Mouse (Mus musculus) bone marrow macrophage, adult 2 months (primary cell): ENCODE results near the gene Cdk5r2. TPM values are rescaled to one million over a fixed set of nuclear protein-coding genes. Genes with fewer than 3 reads are reported as not detected.
"Not testable (repeated sequence)": the region's sequence is repeated elsewhere in the genome, so short reads cannot be mapped to it uniquely, and the experiment has no call there.

Source experiments
- H3K27ac ChIP-seq: 2 replicates; pipeline ENCODE4 v1.5.1; 2012; ENCODE audit warnings: low read depth, low read length; ENCODE audit not compliant: insufficient read depth
- H3K4me1 ChIP-seq: 2 replicates; pipeline ENCODE4 v1.6.1; 2012; ENCODE audit warnings: low read length; ENCODE audit not compliant: control insufficient read depth, insufficient read depth
- H3K4me3 ChIP-seq: 2 replicates; pipeline ENCODE4 v1.5.1; 2012; ENCODE audit warnings: mild to moderate bottlenecking, low read length, moderate library complexity; ENCODE audit not compliant: insufficient read depth
- CTCF ChIP-seq: IDR thresholded peaks from 2 replicates; pipeline ENCODE4 v1.5.1; 2012; ENCODE audit warnings: low read depth, mild to moderate bottlenecking, low read length, moderate library complexity
- POLR2A ChIP-seq: IDR thresholded peaks from 2 replicates; pipeline ENCODE4 v1.6.1; 2012; ENCODE audit warnings: mild to moderate bottlenecking, low read depth, low read length, borderline replicate concordance
- polyA plus RNA-seq: library from polyadenylated mRNA; stranded (reverse); fragments of >200 nt; gene quantifications from 2 replicates; pipeline ENCODE4 v1.2.4, GENCODE M21; 2012; ENCODE audit not compliant: missing spikeins, insufficient read depth, insufficient read length

The Cdk5r2 gene
- not detected in 2 replicates for polyA plus RNA-seq

DNA sequence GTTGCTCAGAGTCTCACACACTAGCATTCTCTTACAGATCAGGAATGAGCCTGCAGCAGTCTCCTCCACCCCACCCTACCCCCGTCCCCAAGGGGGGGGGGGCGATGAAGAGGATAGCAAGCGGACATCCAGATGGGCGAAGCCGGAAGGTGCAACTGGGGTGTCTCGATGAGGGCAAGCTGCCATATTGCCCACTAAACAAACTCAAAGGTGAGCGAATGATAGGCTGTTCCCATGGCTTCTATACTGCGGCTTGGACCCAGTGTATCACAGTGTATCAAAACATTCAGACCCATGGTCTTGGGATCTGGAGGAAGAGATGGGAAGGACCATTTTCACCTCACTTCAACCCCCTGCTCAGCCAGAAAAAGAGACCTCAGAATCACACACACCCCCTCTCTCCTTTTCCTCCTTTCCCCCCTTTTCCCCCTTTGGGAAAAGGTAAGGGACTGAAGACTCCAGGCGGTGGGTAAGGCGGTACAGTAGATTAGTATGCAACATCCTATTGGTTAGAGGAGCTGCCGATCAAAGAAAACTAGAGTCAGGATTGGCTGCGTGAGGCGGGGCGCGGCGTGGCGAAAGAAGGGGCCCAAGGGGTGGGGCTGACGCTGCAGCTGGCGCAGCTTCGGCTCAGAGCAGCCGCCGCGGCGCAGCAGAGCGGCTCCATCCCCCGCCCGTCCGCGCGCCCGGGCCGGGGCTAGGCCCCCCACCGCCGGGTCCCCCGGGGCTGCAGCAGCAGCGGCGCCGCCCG, at the start of gene Cdk5r2:
Gene Cdk5r2 (plus strand): TSS at position 629 of the 751 bp plus-strand sequence.
- Histone ChIP-seq H3K4me3 (peak within 1 kb of the TSS; percentile 13; the same call in 1 of the 2 replicates), H3K4me1 (0 out of 2 replicates have a peak, but pooled peaks cover 2% of the 10 kb centered on the region), H3K27ac (no peak within 1 kb of the TSS)
- no peak for TF ChIP-seq CTCF
- no peak for TF ChIP-seq POLR2A

DNA sequence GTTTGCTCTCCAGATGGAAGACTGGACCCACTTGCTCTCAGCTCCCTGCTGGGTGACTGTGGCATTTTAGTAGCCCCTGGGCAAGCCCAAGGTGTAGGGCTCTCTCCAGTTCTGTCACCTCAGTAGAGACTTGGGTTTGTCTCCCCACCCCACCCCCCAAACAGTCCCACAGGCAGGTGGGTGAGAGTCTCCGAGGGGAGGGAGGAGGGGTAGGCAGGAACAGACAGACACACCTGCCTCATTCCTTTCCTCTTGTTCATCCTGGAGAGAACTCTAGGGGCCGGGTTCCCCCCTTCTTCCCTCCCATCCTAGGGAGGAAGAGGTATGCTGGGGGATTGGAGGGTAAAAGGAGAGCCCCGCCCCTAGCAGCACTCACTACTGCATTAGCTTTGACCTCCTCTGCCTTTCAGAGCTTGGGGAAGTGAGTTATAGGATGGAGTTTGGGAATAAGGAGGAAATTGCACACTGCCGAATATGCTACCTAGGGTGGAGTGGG, 49.3 kb upstream of the Cdk5r2 start:
- Histone ChIP-seq H3K27ac (no peak overlapping the region), H3K4me3 (no peak overlapping the region), H3K4me1 (0 out of 2 replicates have a peak, but pooled peaks cover 2% of the 10 kb centered on the region)
- no peak for TF ChIP-seq CTCF
- no peak for TF ChIP-seq POLR2A

DNA sequence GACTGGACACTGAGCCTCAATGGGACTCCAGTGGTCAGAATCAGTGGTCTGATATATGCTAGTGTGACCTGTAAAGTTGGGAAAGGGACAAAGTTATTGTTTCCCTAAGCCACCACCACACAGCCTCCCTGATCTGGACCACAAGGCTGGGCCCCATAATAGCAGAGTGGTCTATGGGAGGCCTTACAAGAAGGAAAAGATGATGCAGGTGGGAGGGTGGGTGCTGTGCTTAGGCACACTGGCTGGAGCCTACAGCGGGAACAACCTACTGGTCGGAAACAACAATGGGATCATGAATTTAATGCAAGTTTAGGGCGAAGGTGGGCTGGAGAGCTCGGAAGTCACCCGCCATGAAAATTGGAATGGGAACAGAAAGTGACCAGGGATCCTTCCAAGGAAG, 48.9 kb upstream of the Cdk5r2 start:
- H3K4me3 ChIP-seq, result no peak overlapping the region
- 0 out of 2 replicates have a peak, but pooled peaks cover 2% of the 10 kb centered on the region for H3K4me1 ChIP-seq
- TF ChIP-seq CTCF (no peak), POLR2A (no peak)
- H3K27ac ChIP-seq, result no peak overlapping the region

DNA sequence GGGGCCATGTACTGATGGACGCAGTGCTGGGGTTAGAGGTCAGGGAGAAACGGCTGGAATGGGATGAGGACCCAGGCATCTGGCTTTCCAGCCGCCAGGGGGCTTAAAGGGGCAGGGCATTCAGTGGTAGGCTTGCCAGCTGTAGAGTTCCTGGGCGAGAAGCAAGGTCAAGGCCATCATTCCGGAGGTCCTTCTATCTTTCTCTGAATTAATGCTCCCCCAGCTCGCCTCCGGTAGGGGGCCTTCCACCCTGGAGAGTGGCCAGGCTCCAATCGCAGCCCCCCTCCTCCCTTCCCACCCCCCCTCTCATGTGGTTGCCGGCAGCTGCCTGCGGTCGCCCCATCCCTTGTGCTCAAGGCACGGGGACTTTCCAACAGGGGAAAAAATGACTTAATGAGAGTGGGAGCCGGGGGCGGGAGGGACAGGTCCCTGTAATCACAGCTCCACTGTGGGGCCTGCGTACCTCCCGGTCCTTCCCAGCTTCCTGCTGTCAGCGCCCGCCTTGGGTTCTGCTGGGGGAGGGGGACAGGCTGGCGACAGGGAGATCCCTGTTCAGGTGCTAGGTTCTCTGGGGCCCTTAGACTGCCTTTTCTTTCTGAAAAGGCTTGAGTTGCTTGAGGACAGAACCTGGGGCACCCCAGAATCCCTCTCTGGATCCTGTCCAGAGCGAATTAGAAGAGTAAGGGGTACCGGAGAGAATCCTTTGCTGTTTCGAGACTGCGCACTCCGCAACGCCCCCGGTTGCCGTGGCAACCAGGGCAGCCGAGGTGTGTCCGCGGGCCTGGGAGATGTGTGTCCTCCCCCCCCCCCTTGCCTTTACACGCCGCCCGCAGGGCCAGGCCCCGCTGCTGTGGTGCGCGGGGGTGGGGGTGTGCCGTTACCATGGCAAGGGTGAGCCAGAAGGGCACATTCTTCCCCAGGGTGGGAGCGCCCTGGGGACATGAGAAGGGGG, 48.1 kb upstream of the Cdk5r2 start:
- Histone ChIP-seq H3K27ac (no peak overlapping the region), H3K4me1 (0 out of 2 replicates have a peak, but pooled peaks cover 2% of the 10 kb centered on the region), H3K4me3 (no peak overlapping the region)
- TF ChIP-seq CTCF (no peak; the same call in 1 of the 2 replicates), POLR2A (no peak)

DNA sequence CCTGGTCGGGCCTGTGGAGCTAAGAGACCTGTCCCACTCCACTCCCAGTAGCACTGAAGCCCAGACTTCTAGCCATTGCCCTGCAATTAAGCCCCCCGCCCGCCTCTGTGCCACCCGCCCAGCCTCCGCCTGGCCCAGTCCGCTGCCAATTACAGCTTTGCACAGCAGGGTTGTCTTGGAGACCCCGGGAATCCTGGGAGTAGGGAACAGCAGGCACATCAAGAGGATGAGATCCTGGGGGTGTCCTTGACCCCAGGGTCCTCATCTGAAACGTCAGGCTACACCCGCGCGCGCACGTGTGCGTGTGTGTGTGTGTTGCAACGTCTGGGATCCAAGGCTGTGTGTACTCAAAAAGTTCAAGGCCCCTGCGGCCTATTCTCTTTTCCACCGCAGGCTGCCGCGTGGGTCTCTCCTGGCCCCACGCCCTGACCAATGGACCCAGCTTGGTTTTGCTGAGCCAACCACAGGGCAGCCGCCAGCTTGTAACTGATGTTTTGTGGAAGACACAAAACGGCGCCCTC, 47.1 kb upstream of the Cdk5r2 start:
- Histone ChIP-seq H3K27ac (no peak overlapping the region), H3K4me1 (0 out of 2 replicates have a peak, but pooled peaks cover 2% of the 10 kb centered on the region), H3K4me3 (no peak overlapping the region)
- TF ChIP-seq CTCF (no peak), POLR2A (no peak)

DNA sequence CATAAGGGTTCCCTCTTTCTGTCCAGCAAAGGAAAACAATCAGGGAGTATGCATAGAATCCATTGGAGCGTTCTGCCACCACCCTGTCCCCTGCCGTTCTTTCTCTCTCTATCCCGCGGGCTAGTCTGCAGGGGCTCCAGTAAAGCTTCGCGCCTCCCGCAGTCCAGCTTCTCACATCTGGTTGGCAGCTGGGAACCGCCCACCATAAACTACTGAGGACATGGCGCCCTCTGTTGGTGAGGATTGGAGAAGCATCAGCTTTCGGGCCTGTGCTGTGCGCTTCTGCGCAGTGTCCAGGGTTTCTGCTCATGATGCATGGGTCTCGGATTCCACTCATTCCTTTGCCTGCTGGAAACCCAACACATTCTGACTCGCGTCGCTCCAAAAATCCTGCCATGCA, 46.7 kb upstream of the Cdk5r2 start:
- Histone ChIP-seq H3K4me3 (no peak overlapping the region), H3K27ac (no peak overlapping the region), H3K4me1 (0 out of 2 replicates have a peak, but pooled peaks cover 2% of the 10 kb centered on the region)
- TF ChIP-seq POLR2A, result no peak
- peak; percentile 62 for TF ChIP-seq CTCF

DNA sequence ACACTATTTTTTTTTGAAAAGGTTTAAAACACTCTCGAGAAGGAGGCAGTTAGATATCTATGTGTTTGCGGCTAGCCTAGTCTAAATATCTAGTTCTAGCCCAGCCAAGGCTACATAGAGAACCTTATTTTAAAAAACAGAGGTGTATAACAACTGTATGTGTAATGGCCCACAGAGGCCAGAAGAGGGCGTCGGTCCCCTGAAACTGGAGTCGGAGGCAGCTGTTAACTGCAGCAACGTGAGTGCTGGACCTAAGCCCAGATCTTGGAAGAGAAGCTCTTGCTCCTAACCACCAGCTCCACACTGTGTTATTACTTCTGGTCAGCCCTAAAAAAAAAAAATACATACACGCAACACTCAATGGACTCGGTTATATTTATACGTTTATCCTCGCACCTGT, 45.7 kb upstream of the Cdk5r2 start:
- Histone ChIP-seq H3K4me3 (no peak overlapping the region), H3K27ac (no peak overlapping the region), H3K4me1 (0 out of 2 replicates have a peak, but pooled peaks cover 2% of the 10 kb centered on the region)
- 0 out of 2 replicates have a peak, but pooled peaks have one; percentile 26 for TF ChIP-seq CTCF
- TF ChIP-seq POLR2A, result no peak

DNA sequence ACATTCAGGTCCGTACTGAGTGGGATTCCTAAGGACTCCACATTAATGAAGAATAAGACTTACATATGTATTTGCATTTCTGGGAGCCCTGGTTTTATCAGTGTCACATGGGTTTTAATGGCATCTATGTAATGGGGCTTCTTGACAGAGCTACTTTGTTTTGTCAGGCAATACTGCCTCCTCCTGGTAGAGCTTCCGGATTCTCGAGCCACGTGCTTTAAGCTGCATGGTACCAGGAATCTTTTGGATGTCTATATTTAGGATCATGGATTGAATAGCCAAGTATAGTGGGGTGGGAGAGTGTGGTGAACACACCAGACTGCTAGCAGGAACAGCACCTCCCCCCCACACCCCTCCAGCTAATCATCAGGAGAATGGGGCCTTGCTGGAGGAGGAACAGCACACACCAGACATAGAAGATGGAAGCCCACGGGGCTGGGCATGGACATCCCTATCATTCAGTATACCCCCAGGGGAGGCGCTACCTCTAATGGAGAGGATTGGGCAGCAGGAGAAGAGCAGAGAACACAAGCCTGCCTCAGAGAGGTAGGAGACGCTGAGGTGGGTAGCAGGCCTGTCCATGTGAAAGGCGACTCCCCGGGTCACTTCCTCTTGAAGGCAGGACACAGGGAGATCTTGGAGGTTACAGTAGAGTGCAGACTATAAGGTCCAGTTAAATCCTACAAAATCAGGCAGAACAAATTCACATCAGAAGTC, 39.6 kb upstream of the Cdk5r2 start:
- Histone ChIP-seq H3K27ac (no peak overlapping the region), H3K4me1 (peaks cover 8% of the 10 kb centered on the region), H3K4me3 (no peak overlapping the region)
- no peak for TF ChIP-seq CTCF

DNA sequence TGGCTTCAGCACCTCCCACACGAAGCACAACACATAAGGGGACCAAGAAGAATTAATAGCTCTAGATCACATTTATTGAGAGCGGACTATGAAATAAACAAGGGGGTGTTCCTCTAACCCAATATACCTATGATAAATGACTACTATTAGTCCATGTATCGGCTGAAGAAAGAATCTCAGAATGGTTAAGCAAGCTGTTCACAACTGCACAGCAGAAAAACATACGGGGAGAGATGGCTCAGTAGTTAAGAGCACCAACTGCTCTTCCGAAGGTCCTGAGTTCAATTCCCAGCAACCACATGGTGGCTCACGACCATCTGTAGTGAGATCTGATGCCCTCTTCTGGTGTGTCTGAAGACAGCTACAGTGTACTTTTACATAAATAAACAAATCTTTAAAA, 38.8 kb upstream of the Cdk5r2 start:
- H3K4me3 ChIP-seq, H3K4me1 ChIP-seq, H3K27ac ChIP-seq: not testable (repeated sequence)
